Mouse (Mus musculus): ENCODE measurements around the gene Rab23. TPM values are rescaled to one million over a fixed set of nuclear protein-coding genes. Genes with fewer than 3 reads are reported as not detected.

Gene Rab23
- polyA plus RNA-seq (2012; rRNA removed) (2.1 and 2.5 TPM in 2 replicates), polyA plus RNA-seq (2014; fragmentation: Nextera tagmentation; extraction: Ambion mirVana) (2.9 and 3.8 TPM in 2 replicates)

GRCm38 (mm10) chr1:33719733-33720225 lies at the start of gene Rab23:
Gene Rab23, plus strand, starts transcription at chr1:33719887.
- DNase-seq (ENCODE audit: low read depth in 3 of 3, low spot score in 3 of 3): peak; percentile 60 to 66 (median 60)
- Histone ChIP-seq H3K9ac (replicated peaks) (peak within 1 kb of the TSS; percentile 73), H3K4me3 (ENCODE audit: insufficient read depth in 1 of 2, low read depth in 2 of 2, low read length in 2 of 2) (peak within 1 kb of the TSS; percentile 81 to 86), H3K4me2 (ENCODE audit: low read depth) (peak within 1 kb of the TSS; percentile 81), H3K36me3 (replicated peaks; ENCODE audit: control insufficient read depth, insufficient read depth, low read depth) (no peaks in the 10 kb centered on the region; the same call in 1 of the 2 replicates), H3K9me3 (ENCODE audit: control insufficient read depth, low read length) (no peaks in the 10 kb centered on the region), H3K4me1 (replicated peaks; ENCODE audit: control insufficient read depth in 2 of 2, insufficient read depth in 2 of 2, low read length in 1 of 2) (peaks cover 0 to 7% of the 10 kb centered on the region in 2 experiments; a peak in 2 of 4 replicates), H3K27me3 (ENCODE audit: control insufficient read depth, insufficient read depth, low read length) (no peaks in the 10 kb centered on the region; the same call in 1 of the 2 replicates), H3K27ac (peak within 1 kb of the TSS; percentile 6)
- ATAC-seq (ENCODE audit: insufficient read depth): peak; percentile 93
- no peak for TF ChIP-seq EP300 (IDR thresholded peaks at IDR 0.05; ENCODE audit: low read depth)
- no peak for TF ChIP-seq CTCF (IDR thresholded peaks at IDR 0.05; ENCODE audit: low read depth)
- under 1% methylated on average over 54 of the region's 54 CpGs for WGBS (ENCODE audit: insufficient replicate concordance)

DNA sequence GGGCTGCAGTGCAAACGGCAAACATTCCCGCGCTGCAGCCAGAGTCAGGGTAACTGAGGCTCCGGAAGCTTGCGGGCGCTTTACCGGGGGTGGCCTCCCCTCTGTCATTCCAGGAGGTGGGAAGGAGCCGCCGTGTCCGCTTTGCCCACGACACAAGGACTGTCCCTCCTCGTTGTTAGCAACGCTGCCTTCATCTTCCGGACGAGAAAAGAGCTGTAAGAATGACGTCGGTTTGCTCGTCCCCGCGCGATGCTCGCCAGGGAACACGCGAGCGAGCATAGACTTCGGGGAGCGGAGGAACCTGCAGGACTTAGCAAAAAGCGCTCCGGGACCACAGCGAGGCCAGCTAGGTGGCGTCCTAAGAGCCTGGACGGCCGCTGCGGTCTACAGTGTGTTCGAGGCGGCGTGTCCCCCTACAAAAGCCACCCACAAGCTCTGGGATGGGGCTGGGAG lies 49.5 kb upstream of the Rab23 start:
- Histone ChIP-seq H3K4me1 (replicated peaks; ENCODE audit: control insufficient read depth in 2 of 2, insufficient read depth in 2 of 2, low read length in 1 of 2) (peaks cover 22 to 23% of the 10 kb centered on the region in 2 experiments), H3K9me3 (ENCODE audit: control insufficient read depth, low read length) (no peaks in the 10 kb centered on the region), H3K27ac (peak overlapping the region; percentile 72), H3K4me2 (ENCODE audit: low read depth) (peak overlapping the region; percentile 98), H3K4me3 (ENCODE audit: insufficient read depth in 1 of 2, low read depth in 2 of 2, low read length in 2 of 2) (peak overlapping the region; percentile 81 to 87), H3K9ac (replicated peaks) (peak overlapping the region; percentile 86), H3K36me3 (replicated peaks; ENCODE audit: control insufficient read depth, insufficient read depth, low read depth) (peaks cover 24% of the 10 kb centered on the region), H3K27me3 (ENCODE audit: control insufficient read depth, insufficient read depth, low read length) (no peaks in the 10 kb centered on the region)
- ATAC-seq (ENCODE audit: insufficient read depth) (peak; percentile 67), DNase-seq (ENCODE audit: low read depth in 3 of 3, low spot score in 3 of 3) (peak; percentile 68 to 69 (median 69))
- TF ChIP-seq CTCF (IDR thresholded peaks at IDR 0.05; ENCODE audit: low read depth) (peak; percentile 69), EP300 (IDR thresholded peaks at IDR 0.05; ENCODE audit: low read depth) (no peak)
- under 1% methylated on average over 37 of the region's 37 CpGs for WGBS (ENCODE audit: insufficient replicate concordance)

GRCm38 (mm10) chr1:33671441-33671840 lies 48.2 kb upstream of the Rab23 start:
- Histone ChIP-seq H3K4me1 (replicated peaks; ENCODE audit: control insufficient read depth in 2 of 2, insufficient read depth in 2 of 2, low read length in 1 of 2) (peaks cover 16 to 18% of the 10 kb centered on the region in 2 experiments), H3K9me3 (ENCODE audit: control insufficient read depth, low read length) (no peaks in the 10 kb centered on the region), H3K4me3 (ENCODE audit: insufficient read depth in 1 of 2, low read depth in 2 of 2, low read length in 2 of 2) (no peak overlapping the region), H3K36me3 (replicated peaks; ENCODE audit: control insufficient read depth, insufficient read depth, low read depth) (peaks cover 13% of the 10 kb centered on the region), H3K27me3 (ENCODE audit: control insufficient read depth, insufficient read depth, low read length) (no peaks in the 10 kb centered on the region), H3K4me2 (ENCODE audit: low read depth) (peak overlapping the region; percentile 23; the same call in 1 of the 2 replicates), H3K27ac (peak overlapping the region; percentile 34; the same call in 1 of the 2 replicates), H3K9ac (replicated peaks) (no peak overlapping the region)
- TF ChIP-seq EP300 (IDR thresholded peaks at IDR 0.05; ENCODE audit: low read depth) (no peak), CTCF (IDR thresholded peaks at IDR 0.05; ENCODE audit: low read depth) (no peak)
- ATAC-seq (ENCODE audit: insufficient read depth): no peak
- DNase-seq (ENCODE audit: low read depth in 3 of 3, low spot score in 3 of 3): no peak
- WGBS (ENCODE audit: insufficient replicate concordance): 75% methylated on average over 5 of the region's 5 CpGs

GRCm38 (mm10) chr1:33672083-33672482 lies 47.6 kb upstream of the Rab23 start:
- ATAC-seq (ENCODE audit: insufficient read depth): peak; percentile 74
- Histone ChIP-seq H3K4me2 (ENCODE audit: low read depth) (peak overlapping the region; percentile 23), H3K27ac (peak overlapping the region; percentile 64), H3K36me3 (replicated peaks; ENCODE audit: control insufficient read depth, insufficient read depth, low read depth) (peaks cover 8% of the 10 kb centered on the region; the same call in 1 of the 2 replicates), H3K9ac (replicated peaks) (no peak overlapping the region; the same call in 1 of the 2 replicates), H3K27me3 (ENCODE audit: control insufficient read depth, insufficient read depth, low read length) (no peaks in the 10 kb centered on the region), H3K4me1 (replicated peaks; ENCODE audit: control insufficient read depth in 2 of 2, insufficient read depth in 2 of 2, low read length in 1 of 2) (peaks cover 16 to 18% of the 10 kb centered on the region in 2 experiments), H3K4me3 (ENCODE audit: insufficient read depth in 1 of 2, low read depth in 2 of 2, low read length in 2 of 2) (no peak overlapping the region), H3K9me3 (ENCODE audit: control insufficient read depth, low read length) (no peaks in the 10 kb centered on the region)
- WGBS (ENCODE audit: insufficient replicate concordance): 24% methylated on average over 3 of the region's 3 CpGs
- TF ChIP-seq EP300 (IDR thresholded peaks at IDR 0.05; ENCODE audit: low read depth) (peak; percentile 89), CTCF (IDR thresholded peaks at IDR 0.05; ENCODE audit: low read depth) (no peak)
- peak; percentile 72 to 77 (median 72) for DNase-seq (ENCODE audit: low read depth in 3 of 3, low spot score in 3 of 3)

- peak overlapping the region; percentile 23; the same call in 1 of the 2 replicates for H3K4me2 ChIP-seq (ENCODE audit: low read depth)
- no peaks in the 10 kb centered on the region for H3K9me3 ChIP-seq (ENCODE audit: control insufficient read depth, low read length)
- ATAC-seq (ENCODE audit: insufficient read depth): no peak; the same call in 1 of the 2 replicates
- peaks cover 16 to 18% of the 10 kb centered on the region in 2 experiments for H3K4me1 ChIP-seq (replicated peaks; ENCODE audit: control insufficient read depth in 2 of 2, insufficient read depth in 2 of 2, low read length in 1 of 2)
- H3K4me3 ChIP-seq (ENCODE audit: insufficient read depth in 1 of 2, low read depth in 2 of 2, low read length in 2 of 2): no peak overlapping the region
- no peaks in the 10 kb centered on the region for H3K27me3 ChIP-seq (ENCODE audit: control insufficient read depth, insufficient read depth, low read length)
- no peak overlapping the region for H3K27ac ChIP-seq
- 28% methylated on average over 3 of the region's 3 CpGs for WGBS (ENCODE audit: insufficient replicate concordance)
- peak; percentile 71 for TF ChIP-seq CTCF (IDR thresholded peaks at IDR 0.05; ENCODE audit: low read depth)
- no peak for TF ChIP-seq EP300 (IDR thresholded peaks at IDR 0.05; ENCODE audit: low read depth)
- H3K9ac ChIP-seq (replicated peaks): no peak overlapping the region
- H3K36me3 ChIP-seq (replicated peaks; ENCODE audit: control insufficient read depth, insufficient read depth, low read depth): peaks cover 3% of the 10 kb centered on the region; the same call in 1 of the 2 replicates
- no peak for DNase-seq (ENCODE audit: low read depth in 3 of 3, low spot score in 3 of 3)
Observed at GRCm38 (mm10) chr1:33672514-33672913, 47.2 kb upstream of the Rab23 start.

All from liver, embryonic 14.5 days (tissue).